Mouse (Mus musculus) embryonic facial prominence, embryonic 12.5 days (tissue): ENCODE results near the gene Sbds. TPM values are rescaled to one million over a fixed set of nuclear protein-coding genes. Genes with fewer than 3 reads are reported as not detected.

ENCODE experiments used
- ATAC-seq: fragments of 200-750 bp; cut with Nextera tagmentation; 2 replicates; pipeline ENCODE4 v1.8.0; 2017; ENCODE audit not compliant: insufficient number of reproducible peaks, insufficient read depth, low FRiP score, low TSS enrichment
- H3K27ac ChIP-seq: fragments of 300-500 bp; sonication (generic); 2 replicates; pipeline ENCODE4 v1.5.1; 2016; ENCODE audit warnings: mild to moderate bottlenecking
- H3K27me3 ChIP-seq: fragments of 300-500 bp; sonication (generic); 2 replicates; pipeline ENCODE4 v1.6.1; 2016; ENCODE audit warnings: mild to moderate bottlenecking, moderate library complexity
- H3K36me3 ChIP-seq: fragments of 300-500 bp; sonication (generic); 2 replicates; pipeline ENCODE4 v1.6.1; 2016; ENCODE audit warnings: mild to moderate bottlenecking
- H3K4me1 ChIP-seq: fragments of 300-500 bp; sonication (generic); 2 replicates; pipeline ENCODE4 v1.6.1; 2016
- H3K4me2 ChIP-seq: fragments of 300-500 bp; sonication (generic); replicated peaks from 2 replicates; pipeline ENCODE4 v1.6.1; 2016; ENCODE audit warnings: mild to moderate bottlenecking, moderate library complexity
- H3K4me3 ChIP-seq: fragments of 300-500 bp; sonication (generic); 2 replicates; pipeline ENCODE4 v1.5.1; 2016; ENCODE audit warnings: mild to moderate bottlenecking
- H3K9ac ChIP-seq: fragments of 300-500 bp; sonication (generic); 2 replicates; pipeline ENCODE4 v1.6.1; 2016; ENCODE audit warnings: mild to moderate bottlenecking, moderate library complexity
- H3K9me3 ChIP-seq: fragments of 300-500 bp; sonication (generic); 2 replicates; pipeline ENCODE4 v1.6.1; 2016; ENCODE audit warnings: mild to moderate bottlenecking, moderate library complexity
- WGBS: fragments of 180-500 bp; shearing (Covaris S2); methylation state at CpG from one replicate; pipeline ENCODE4 v1.1.7; 2016; 5-methylcytosine and 5-hydroxymethylcytosine counted together
- polyA plus RNA-seq: library from polyadenylated mRNA; unstranded; fragments of >200 nt; fragmentation: Nextera tagmentation; extraction: Ambion mirVana; gene quantifications from 2 replicates; pipeline ENCODE4 v1.2.1, GENCODE M21; 2016

Sbds gene
- polyA plus RNA-seq, 1 experiment from 2014 or later: 67.7 TPM

GRCm38 (mm10) chr5:130196307-130196706, 59.0 kb downstream of the Sbds start:
- peaks cover 4% of the 10 kb centered on the region; the same call in 1 of the 2 replicates for H3K4me1 ChIP-seq
- H3K36me3 ChIP-seq: peaks cover 49% of the 10 kb centered on the region
- no peak overlapping the region for H3K9ac ChIP-seq
- no peak for ATAC-seq
- no peak overlapping the region for H3K4me2 ChIP-seq
- H3K9me3 ChIP-seq: no peaks in the 10 kb centered on the region
- no peak overlapping the region for H3K27ac ChIP-seq
- WGBS: 82% methylated on average over 1 of the region's 1 CpGs
- H3K27me3 ChIP-seq: no peaks in the 10 kb centered on the region
- no peak overlapping the region for H3K4me3 ChIP-seq

Other genes starting within 250 kb of the Sbds start
- 24.0 and 26.7 TPM in 2 replicates for gene Asl, start 226.3 kb downstream of the Sbds start, polyA plus RNA-seq
- gene Crcp, start 226.2 kb downstream of the Sbds start, polyA plus RNA-seq: 42.0 and 42.9 TPM in 2 replicates
- gene Tpst1, start 182.2 kb downstream of the Sbds start, polyA plus RNA-seq: 77.2 and 83.6 TPM in 2 replicates
- 7.3 and 8.7 TPM in 2 replicates for gene Kctd7, start 110.7 kb downstream of the Sbds start, polyA plus RNA-seq
- 26.3 and 30.3 TPM in 2 replicates for gene Rabgef1, start 83.7 kb downstream of the Sbds start, polyA plus RNA-seq
- gene Tmem248, start 38.4 kb downstream of the Sbds start, polyA plus RNA-seq: 37.6 and 38.2 TPM in 2 replicates
- gene Tyw1, start 89 bp upstream of the Sbds start, polyA plus RNA-seq: 29.8 and 30.4 TPM in 2 replicates
- 2.3 and 3.1 TPM in 2 replicates for gene Caln1, start 113.9 kb upstream of the Sbds start, polyA plus RNA-seq
- not detected in 2 replicates for gene A330070K13Rik, start 129.1 kb upstream of the Sbds start, polyA plus RNA-seq